Mouse (Mus musculus) kidney, embryonic 14.5 days (tissue): ENCODE results near the gene Enpp3. TPM values are rescaled to one million over a fixed set of nuclear protein-coding genes. Genes with fewer than 3 reads are reported as not detected.

Experiments
- ATAC-seq: fragments of 200-750 bp; cut with Nextera tagmentation; 2 replicates; pipeline ENCODE4 v1.8.0; 2017; ENCODE audit warnings: moderate number of reproducible peaks, mild to moderate bottlenecking, moderate TSS enrichment, moderate library complexity; ENCODE audit not compliant: low FRiP score, low TSS enrichment
- H3K27ac ChIP-seq: fragments of 300-500 bp; sonication (generic); 2 replicates; pipeline ENCODE4 v1.5.1; 2014; ENCODE audit warnings: low read depth, mild to moderate bottlenecking, low read length, moderate library complexity, mixed read lengths
- H3K27me3 ChIP-seq: fragments of 300-500 bp; sonication (generic); 2 replicates; pipeline ENCODE4 v1.6.1; 2014; ENCODE audit warnings: mild to moderate bottlenecking, low read length; ENCODE audit not compliant: control insufficient read depth, insufficient read depth
- H3K36me3 ChIP-seq: fragments of 300-500 bp; sonication (generic); 2 replicates; pipeline ENCODE4 v1.6.1; 2014; ENCODE audit warnings: low read length, mixed read lengths; ENCODE audit not compliant: control insufficient read depth, insufficient read depth
- H3K4me1 ChIP-seq: fragments of 300-500 bp; sonication (generic); 2 replicates; pipeline ENCODE4 v1.6.1; 2014; ENCODE audit warnings: low read length, mixed read lengths; ENCODE audit not compliant: control insufficient read depth, insufficient read depth
- H3K4me2 ChIP-seq: fragments of 300-500 bp; sonication (generic); replicated peaks from 2 replicates; pipeline ENCODE4 v1.6.1; 2014; ENCODE audit warnings: low read depth, mild to moderate bottlenecking, low read length
- H3K4me3 ChIP-seq: fragments of 300-500 bp; sonication (generic); 2 replicates; pipeline ENCODE4 v1.5.1; 2014; ENCODE audit warnings: mild to moderate bottlenecking, low read length
- H3K9ac ChIP-seq: fragments of 300-500 bp; sonication (generic); 2 replicates; pipeline ENCODE4 v1.6.1; 2014; ENCODE audit warnings: low read depth, mild to moderate bottlenecking, low read length, moderate library complexity
- H3K9me3 ChIP-seq: fragments of 300-500 bp; sonication (generic); 2 replicates; pipeline ENCODE4 v1.6.1; 2016; ENCODE audit warnings: low read length; ENCODE audit not compliant: control insufficient read depth
- WGBS: fragments of 180-500 bp; shearing (Covaris S2); extraction: QIAGEN DNeasy Blood & Tissue Kit; methylation state at CpG from one replicate; pipeline ENCODE4 v1.1.7; 2014; 5-methylcytosine and 5-hydroxymethylcytosine counted together
- polyA plus RNA-seq: library from polyadenylated mRNA; unstranded; fragments of >200 nt; fragmentation: Nextera tagmentation; extraction: Ambion mirVana; gene quantifications from 2 replicates; pipeline ENCODE4 v1.2.1, GENCODE M21; 2014

The Enpp3 gene
- polyA plus RNA-seq, 1 experiment from 2014 or later = 4.4 TPM

GRCm38 (mm10) chr10:24825456-24826081 lies 17.1 kb downstream of the Enpp3 start:
- Histone ChIP-seq H3K27me3 (no peaks in the 10 kb centered on the region), H3K27ac (no peak overlapping the region), H3K4me2 (no peak overlapping the region), H3K4me1 (no peaks in the 10 kb centered on the region), H3K9me3 (no peaks in the 10 kb centered on the region), H3K4me3 (no peak overlapping the region), H3K9ac (no peak overlapping the region), H3K36me3 (no peaks in the 10 kb centered on the region)
- 86% methylated on average over 7 of the region's 7 CpGs for WGBS
- ATAC-seq = no peak

- H3K9me3 ChIP-seq = no peaks in the 10 kb centered on the region
- H3K27me3 ChIP-seq = no peaks in the 10 kb centered on the region
- no peak overlapping the region for H3K9ac ChIP-seq
- ATAC-seq = no peak
- H3K4me3 ChIP-seq = no peak overlapping the region
- H3K27ac ChIP-seq = no peak overlapping the region
- H3K4me1 ChIP-seq = no peaks in the 10 kb centered on the region
- 89% methylated on average over 8 of the region's 8 CpGs for WGBS
- no peaks in the 10 kb centered on the region for H3K36me3 ChIP-seq
- H3K4me2 ChIP-seq = no peak overlapping the region
Observed at GRCm38 (mm10) chr10:24824621-24825020, 18.0 kb downstream of the Enpp3 start.

GRCm38 (mm10) chr10:24823697-24824535 lies 18.7 kb downstream of the Enpp3 start:
- Histone ChIP-seq H3K4me1 (no peaks in the 10 kb centered on the region), H3K27ac (no peak overlapping the region), H3K36me3 (no peaks in the 10 kb centered on the region), H3K9ac (no peak overlapping the region), H3K9me3 (no peaks in the 10 kb centered on the region), H3K27me3 (no peaks in the 10 kb centered on the region), H3K4me3 (no peak overlapping the region), H3K4me2 (no peak overlapping the region)
- WGBS = 73% methylated on average over 16 of the region's 16 CpGs
- no peak for ATAC-seq

- Histone ChIP-seq H3K4me2 (no peak overlapping the region), H3K9me3 (no peaks in the 10 kb centered on the region), H3K4me3 (no peak overlapping the region), H3K27ac (no peak overlapping the region), H3K36me3 (no peaks in the 10 kb centered on the region), H3K27me3 (no peaks in the 10 kb centered on the region), H3K9ac (no peak overlapping the region), H3K4me1 (no peaks in the 10 kb centered on the region)
- ATAC-seq = no peak
- 48% methylated on average over 1 of the region's 1 CpGs for WGBS
Observed at GRCm38 (mm10) chr10:24823265-24823664, 19.4 kb downstream of the Enpp3 start.

GRCm38 (mm10) chr10:24822842-24823241 lies 19.8 kb downstream of the Enpp3 start:
- Histone ChIP-seq H3K9me3 (no peaks in the 10 kb centered on the region), H3K27me3 (no peaks in the 10 kb centered on the region), H3K36me3 (no peaks in the 10 kb centered on the region)

GRCm38 (mm10) chr10:24821990-24822676 lies 20.5 kb downstream of the Enpp3 start:
- ATAC-seq = no peak
- H3K27ac ChIP-seq = no peak overlapping the region
- H3K36me3 ChIP-seq = no peaks in the 10 kb centered on the region
- H3K9ac ChIP-seq = no peak overlapping the region
- 65% methylated on average over 4 of the region's 4 CpGs for WGBS
- H3K9me3 ChIP-seq = no peaks in the 10 kb centered on the region
- no peaks in the 10 kb centered on the region for H3K4me1 ChIP-seq
- no peaks in the 10 kb centered on the region for H3K27me3 ChIP-seq
- H3K4me3 ChIP-seq = no peak overlapping the region
- no peak overlapping the region for H3K4me2 ChIP-seq

More at GRCm38 (mm10) chr10:24822842-24823241, 19.8 kb downstream of the Enpp3 start:
- H3K27ac ChIP-seq = no peak overlapping the region
- no peak overlapping the region for H3K4me2 ChIP-seq
- no peak for ATAC-seq
- no peak overlapping the region for H3K9ac ChIP-seq
- no peaks in the 10 kb centered on the region for H3K4me1 ChIP-seq
- H3K4me3 ChIP-seq = no peak overlapping the region
- 53% methylated on average over 1 of the region's 1 CpGs for WGBS

- Histone ChIP-seq H3K36me3 (no peaks in the 10 kb centered on the region), H3K9me3 (no peaks in the 10 kb centered on the region), H3K27me3 (no peaks in the 10 kb centered on the region), H3K4me2 (no peak overlapping the region), H3K4me1 (no peaks in the 10 kb centered on the region), H3K9ac (no peak overlapping the region), H3K27ac (no peak overlapping the region), H3K4me3 (no peak overlapping the region)
- ATAC-seq = no peak
- 80% methylated on average over 3 of the region's 3 CpGs for whole genome bisulfite sequencing
Observed at GRCm38 (mm10) chr10:24819526-24819925, 23.1 kb downstream of the Enpp3 start.

- Histone ChIP-seq H3K9me3 (no peaks in the 10 kb centered on the region), H3K4me2 (no peak overlapping the region), H3K4me3 (no peak overlapping the region), H3K9ac (no peak overlapping the region), H3K4me1 (no peaks in the 10 kb centered on the region), H3K27me3 (no peaks in the 10 kb centered on the region), H3K27ac (peak overlapping the region; percentile 80), H3K36me3 (no peaks in the 10 kb centered on the region)
- 39% methylated on average over 10 of the region's 10 CpGs for WGBS
- ATAC-seq = no peak
Observed at GRCm38 (mm10) chr10:24810639-24811038, 32.0 kb downstream of the Enpp3 start.

GRCm38 (mm10) chr10:24806756-24807155 lies 35.9 kb downstream of the Enpp3 start:
- Histone ChIP-seq H3K4me1 (no peaks in the 10 kb centered on the region), H3K4me2 (no peak overlapping the region), H3K9ac (no peak overlapping the region), H3K36me3 (no peaks in the 10 kb centered on the region), H3K27ac (no peak overlapping the region), H3K4me3 (no peak overlapping the region), H3K27me3 (no peaks in the 10 kb centered on the region), H3K9me3 (no peaks in the 10 kb centered on the region)
- no peak for ATAC-seq
- 86% methylated on average over 5 of the region's 5 CpGs for WGBS
